10 mouse cellular contexts compared by ENCODE assay signal in the genomic region with DNA sequence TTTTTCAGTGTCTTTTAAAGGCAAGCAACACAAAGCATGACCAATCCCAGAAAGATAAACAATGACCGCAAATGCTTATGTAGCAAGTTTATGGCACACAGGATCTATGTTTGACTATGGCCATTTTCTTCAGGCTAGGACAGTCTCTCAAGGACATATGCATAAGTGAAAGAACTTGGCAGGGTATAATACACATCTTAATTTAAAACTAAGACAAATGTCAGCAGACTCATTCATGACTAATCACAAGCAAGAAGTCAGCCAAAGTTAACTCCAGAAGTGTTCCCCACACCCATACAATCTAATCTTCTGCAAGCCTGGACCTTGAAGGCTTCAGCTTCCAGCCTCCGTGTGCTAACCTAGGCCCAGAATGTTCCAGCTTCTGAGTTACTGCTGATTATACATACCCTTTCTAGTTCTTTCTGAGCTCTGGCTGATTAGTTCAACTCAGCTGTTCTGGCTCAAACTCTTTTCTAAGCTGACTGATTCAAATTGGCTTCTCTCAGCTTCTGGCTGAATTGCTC.
"Had no signal": no experiment of that assay in that cellular context is flagged by ENCODE, and none has a peak within 500 bp of the region (broad histone marks: within the 10 kb centered on the region; RNA-seq: fewer than 3 reads in every experiment).

No protein-coding gene starts in this region.

- H3K27ac ChIP-seq: left cerebral cortex, adult 2 months; limb, embryonic 10.5 days; liver, embryonic 15.5 days; midbrain, embryonic 13.5 days; stomach, embryonic 15.5 days had no signal

- ATAC-seq: midbrain, embryonic 13.5 days had no signal

- H3K4me3 ChIP-seq: left cerebral cortex, adult 2 months; limb, embryonic 10.5 days; liver, embryonic 15.5 days; midbrain, embryonic 13.5 days; stomach, embryonic 15.5 days had no signal

- H3K9ac ChIP-seq: liver, embryonic 15.5 days; midbrain, embryonic 13.5 days; stomach, embryonic 15.5 days had no signal

- H3K4me2 ChIP-seq: liver, embryonic 11.5 days; liver, embryonic 15.5 days; midbrain, embryonic 13.5 days; stomach, embryonic 15.5 days had no signal

- H3K27me3 ChIP-seq: liver, embryonic 15.5 days; midbrain, embryonic 13.5 days; stomach, embryonic 15.5 days had no signal

- H3K4me1 ChIP-seq: limb, embryonic 10.5 days; liver, embryonic 15.5 days; midbrain, embryonic 13.5 days; stomach, embryonic 15.5 days had no signal

- DNase-seq: kidney, adult 8-10 months; lung, adult 2 months; right cerebral cortex, postnatal 14 days; thymus, postnatal 36 days had no signal

- H3K36me3 ChIP-seq: limb, embryonic 10.5 days; liver, embryonic 15.5 days; midbrain, embryonic 13.5 days; stomach, embryonic 15.5 days had no signal

- H3K9me3 ChIP-seq: limb, embryonic 10.5 days; liver, embryonic 15.5 days; stomach, embryonic 15.5 days had no signal
